Mouse (Mus musculus) embryo, embryonic 11 days (tissue): Measurements from ENCODE around the gene Slc5a5.
A peak's percentile ranks its signal among the peaks of the same experiment; 100 is the strongest.

Experiments used
- DNase-seq: peaks from one replicate; pipeline ENCODE4 v3.0.0-alpha.2; 2015

Gene Slc5a5

DNA sequence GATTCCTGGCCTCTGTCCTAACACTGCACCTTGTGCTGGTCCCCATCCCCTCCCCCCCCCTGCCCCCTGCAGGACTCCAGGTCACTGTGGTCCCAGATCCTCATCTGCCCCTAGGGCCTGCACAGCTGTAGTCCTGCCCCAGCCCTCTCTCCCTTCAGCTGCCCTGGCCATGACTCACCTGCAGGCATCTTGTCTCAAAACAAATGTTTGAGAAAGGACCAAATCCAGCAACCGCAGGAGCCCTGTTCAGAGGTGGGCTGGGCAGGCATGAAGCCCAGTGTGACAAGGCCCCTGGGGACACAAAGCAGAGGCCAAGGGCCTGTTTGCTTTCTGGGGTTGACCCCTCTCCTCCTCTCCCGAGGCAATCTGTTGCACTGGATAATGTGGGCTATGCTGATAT lies 14.4 kb downstream of the Slc5a5 start:
- no peak for DNase-seq

- DNase-seq: no peak
Observed at GRCm38 (mm10) chr8:70876382-70876781, 16.2 kb downstream of the Slc5a5 start.

- no peak for DNase-seq
Observed at GRCm38 (mm10) chr8:70874441-70874840, 18.1 kb downstream of the Slc5a5 start.

- DNase-seq: peak; percentile 96
Observed at GRCm38 (mm10) chr8:70873364-70873985, 19.1 kb downstream of the Slc5a5 start, which contains the start of gene Ccdc124. Ccdc124 (minus strand) TSS chr8:70873935.

GRCm38 (mm10) chr8:70872643-70873363 lies 19.8 kb downstream of the Slc5a5 start:
- no peak for DNase-seq

DNA sequence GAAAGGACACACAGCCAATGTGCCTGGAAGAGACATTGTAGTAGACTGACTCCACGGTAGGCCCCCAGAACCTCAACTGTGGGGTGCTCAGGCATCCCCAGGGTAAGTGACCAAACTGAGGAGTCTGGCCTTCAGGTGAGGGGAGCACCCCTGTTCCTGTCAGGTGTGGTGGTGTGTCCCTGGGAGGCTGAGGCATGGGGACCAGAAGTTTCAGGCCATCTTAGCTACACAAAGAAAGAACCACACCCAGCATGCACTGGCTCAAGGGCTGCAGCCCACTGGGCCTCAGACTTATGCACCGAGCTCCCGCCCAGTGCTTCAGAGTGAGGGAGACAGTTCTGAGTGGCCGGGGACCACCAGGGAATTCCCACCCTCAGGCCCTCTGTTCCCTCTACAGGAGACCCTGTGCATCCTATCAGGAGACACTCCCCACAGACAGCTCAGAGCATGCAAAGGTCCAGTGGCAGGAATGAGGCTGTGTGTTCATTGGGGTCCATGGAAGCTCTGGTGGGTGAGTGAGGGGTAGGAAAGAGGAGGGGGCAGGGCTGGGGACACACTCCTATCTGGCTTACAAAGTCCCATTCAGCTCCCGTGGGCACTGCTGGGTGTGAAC lies 21.3 kb downstream of the Slc5a5 start:
- no peak for DNase-seq

GRCm38 (mm10) chr8:70869601-70870041 lies 22.9 kb downstream of the Slc5a5 start:
- peak; percentile 86 for DNase-seq

GRCm38 (mm10) chr8:70869199-70869571 lies 23.4 kb downstream of the Slc5a5 start:
- no peak for DNase-seq

- peak; percentile 82 for DNase-seq
Observed at GRCm38 (mm10) chr8:70868559-70869198, 23.9 kb downstream of the Slc5a5 start.

GRCm38 (mm10) chr8:70866566-70866965 lies 26.0 kb downstream of the Slc5a5 start:
- DNase-seq: no peak

DNA sequence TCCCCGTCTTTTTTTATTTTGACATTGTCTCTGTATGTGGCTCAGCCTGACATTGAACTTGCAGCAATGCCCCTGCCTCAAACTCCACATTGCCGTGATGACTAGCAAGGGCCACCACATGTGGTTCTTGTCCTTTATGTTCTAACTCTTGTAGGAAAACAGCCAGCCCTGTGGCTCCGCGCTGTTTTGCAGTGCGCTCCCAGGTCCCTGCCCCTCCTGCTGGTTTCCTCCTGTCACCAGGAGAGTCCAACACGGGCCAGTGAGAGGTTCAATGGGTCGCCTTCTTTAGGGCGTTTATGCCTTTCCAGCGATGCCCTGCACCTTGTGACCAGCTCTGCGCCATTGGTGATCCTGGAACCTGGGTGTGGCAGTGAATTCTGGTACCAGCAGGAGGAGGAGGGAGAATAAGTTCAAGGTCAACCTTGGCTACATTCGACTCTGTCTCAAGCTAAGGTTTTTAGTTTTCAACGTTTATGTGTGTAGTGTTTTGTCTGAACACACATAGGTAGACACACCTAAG lies 26.5 kb downstream of the Slc5a5 start:
- DNase-seq: no peak

DNA sequence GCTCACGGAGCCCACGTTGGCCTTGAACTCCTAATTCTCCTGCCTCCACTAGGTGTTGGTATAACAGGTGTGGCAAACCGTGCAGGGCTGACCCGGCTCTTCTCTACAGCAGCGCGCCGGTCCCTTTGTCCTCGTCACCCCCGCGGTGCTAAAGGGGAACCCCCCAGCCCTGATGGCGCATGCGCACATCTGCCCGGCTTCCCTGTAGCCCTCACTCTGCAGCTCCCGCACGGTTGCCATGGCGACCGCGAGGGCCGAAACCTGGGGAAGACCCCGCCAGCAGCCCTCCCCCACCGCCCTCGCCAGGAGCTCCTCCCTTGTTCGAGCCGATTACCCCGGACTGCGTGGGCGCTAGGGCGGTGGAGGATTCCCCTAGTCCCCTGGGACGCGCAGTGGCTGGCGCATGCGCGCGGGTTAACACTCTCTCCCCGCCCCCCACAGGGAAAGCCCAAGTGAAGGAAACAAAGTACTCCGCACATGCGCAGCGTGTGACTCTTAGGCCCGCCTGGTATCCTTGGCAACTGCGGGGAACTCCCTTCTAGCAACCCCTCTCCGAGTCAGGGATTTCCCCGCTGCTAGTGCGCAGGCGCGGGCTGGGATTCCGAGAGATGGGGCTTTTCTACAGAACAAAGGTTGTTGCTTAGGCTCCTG lies 27.1 kb downstream of the Slc5a5 start:
- DNase-seq: peak; percentile 100

DNA sequence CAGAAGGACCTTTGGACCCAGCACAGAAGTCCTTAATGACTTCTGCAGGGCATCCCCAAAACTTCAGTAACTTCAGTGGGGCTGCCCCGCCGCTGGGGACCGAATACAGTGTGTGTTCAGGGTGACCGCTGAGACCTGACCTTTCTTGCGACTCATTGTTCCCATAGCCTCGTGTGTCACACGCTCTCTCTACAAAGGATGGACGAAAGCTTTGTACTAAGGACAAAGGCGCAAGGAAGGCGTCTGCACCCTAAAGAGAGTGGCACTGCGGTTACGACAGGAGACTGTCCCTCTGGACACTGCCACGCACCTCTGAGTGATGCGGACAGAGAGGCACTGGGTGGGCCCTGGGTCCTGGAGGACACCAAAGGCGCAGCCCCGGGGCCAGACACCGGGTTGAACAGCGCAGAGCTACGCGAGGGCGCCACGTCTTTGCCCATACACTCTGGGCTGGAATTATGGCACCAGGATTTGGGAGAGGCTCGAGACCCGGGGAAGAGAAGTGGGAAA lies 27.8 kb downstream of the Slc5a5 start:
- peak; percentile 72 for DNase-seq

DNA sequence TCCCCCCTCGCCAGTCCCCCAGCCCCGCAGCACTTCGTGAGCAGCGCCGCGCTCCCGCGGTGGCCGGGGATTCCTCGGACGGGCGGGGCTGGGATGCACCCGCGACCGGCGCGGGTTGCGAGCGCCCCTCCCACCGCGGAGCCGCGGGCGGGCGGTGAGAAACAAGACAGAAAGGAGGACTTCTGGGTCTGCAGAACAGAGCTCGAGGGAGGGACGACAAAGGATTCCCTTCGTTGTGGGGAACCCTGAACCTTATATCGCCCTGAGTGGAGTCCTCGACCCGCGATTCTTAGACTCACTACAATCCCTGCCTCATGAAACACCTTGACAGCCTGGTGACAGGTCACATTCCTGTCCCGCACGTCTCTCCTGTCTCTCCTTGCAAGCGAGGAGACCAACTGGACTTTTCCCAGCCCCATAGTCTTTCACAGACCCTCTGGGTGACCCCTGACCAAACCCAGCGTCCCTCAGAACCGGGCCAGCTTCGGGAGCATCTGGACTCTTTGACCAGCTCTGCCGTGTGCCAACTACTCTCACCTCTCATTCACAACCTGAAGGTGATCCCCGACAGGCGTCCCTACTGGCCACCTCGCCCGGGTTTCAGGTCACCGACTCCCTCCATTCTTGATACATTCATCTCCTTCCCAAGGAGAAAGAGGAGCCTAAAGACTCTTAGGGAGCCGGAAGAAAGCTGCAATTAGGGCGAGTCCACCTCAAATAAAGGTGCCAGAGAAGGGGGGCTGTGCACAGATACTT lies 28.4 kb downstream of the Slc5a5 start:
- peak; percentile 74 for DNase-seq

- DNase-seq: peak; percentile 74
Observed at GRCm38 (mm10) chr8:70862824-70863641, 29.5 kb downstream of the Slc5a5 start, which contains the start of gene Kcnn1. Kcnn1 (minus strand) TSS chr8:70863258.

DNA sequence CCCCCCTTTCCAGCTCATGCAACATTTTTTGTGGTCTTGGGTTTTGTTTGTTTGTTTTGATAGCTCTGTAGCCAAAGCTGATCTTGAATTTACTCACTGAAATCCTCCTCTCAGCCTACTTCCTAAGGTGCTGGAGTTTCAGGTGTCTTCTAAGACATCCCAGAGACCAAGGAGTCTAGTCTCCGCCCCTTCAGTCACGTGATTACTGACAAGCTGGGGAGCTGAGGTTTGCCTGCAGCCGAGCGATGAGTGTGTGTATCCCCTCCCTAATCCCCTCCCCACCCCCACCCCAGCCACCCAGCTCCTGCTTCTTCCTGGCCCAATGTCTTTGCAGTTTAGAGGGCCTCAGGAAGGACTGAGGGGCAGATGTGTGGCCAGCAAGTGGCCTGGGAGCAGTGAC lies 35.0 kb downstream of the Slc5a5 start:
- DNase-seq: peak; percentile 54

DNA sequence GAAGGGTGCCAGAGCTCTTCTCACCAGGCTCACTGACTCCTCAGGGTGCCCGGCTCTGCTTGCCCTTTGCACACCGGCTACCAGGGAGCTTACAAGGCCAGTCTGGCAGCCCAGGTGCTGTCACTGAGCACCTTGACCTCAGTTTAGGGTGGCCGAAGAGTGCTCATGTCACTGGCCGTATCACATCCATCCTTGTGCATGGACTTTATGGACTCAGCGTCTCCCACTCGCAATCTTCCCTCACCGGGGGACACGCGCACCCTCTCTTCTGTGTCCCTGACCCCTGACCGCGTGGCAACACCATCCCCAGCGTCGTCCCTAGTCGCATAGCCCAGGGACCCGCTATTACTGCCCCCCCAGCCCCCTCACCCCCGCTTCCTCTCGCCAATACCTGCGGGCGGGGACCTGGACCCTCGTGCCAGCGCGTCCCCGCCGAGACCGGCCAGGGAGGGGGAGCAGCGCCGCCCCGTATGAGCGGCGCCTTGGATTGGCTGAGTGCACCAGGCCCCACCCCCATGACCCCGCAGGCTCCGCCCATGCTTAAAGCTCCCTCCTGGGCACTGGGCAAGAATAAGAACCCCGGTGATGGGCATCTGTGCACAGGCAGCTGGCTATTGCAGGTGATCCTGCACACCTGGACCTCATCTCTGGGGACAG lies 35.9 kb downstream of the Slc5a5 start:
- DNase-seq: peak; percentile 86

DNA sequence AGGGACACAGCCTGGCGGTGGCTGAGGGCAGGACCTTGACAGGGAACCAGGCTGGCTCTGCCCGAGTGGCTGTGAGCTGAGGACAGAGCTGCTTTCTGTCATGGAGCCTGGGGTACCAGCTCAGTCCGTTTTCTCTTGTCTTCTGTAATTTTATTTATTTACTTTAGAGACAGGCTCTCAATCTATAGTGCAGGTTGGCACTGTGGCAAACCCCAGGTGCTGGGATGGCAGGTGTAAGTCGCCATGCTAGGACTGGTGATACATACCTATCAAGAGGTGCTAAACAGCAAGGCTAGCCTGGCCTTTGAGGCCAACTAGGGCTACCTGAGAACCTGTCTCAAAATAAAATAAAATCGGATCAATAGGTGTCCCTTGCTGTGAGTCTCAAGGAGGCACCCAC lies 36.5 kb downstream of the Slc5a5 start:
- no peak for DNase-seq

DNA sequence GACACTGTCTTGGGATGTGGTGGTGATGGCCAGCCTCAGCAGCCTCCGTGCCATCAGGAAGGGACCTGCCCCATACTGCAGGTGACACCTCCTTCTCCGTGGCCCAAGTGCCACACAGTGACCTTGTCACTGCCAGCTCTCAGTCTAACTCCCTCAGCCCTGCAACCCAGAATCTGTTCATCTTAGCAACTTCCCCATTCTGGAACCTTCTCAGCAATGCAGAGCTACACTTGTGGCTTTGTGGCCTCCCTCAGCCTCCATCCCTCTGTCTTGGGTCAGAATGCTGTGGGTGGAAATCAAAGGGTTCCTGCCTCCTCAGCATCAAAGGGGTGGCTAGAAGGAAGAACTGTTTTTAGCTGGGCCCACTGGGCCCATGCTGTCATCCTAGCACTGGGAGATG lies 38.7 kb downstream of the Slc5a5 start:
- DNase-seq: no peak

DNA sequence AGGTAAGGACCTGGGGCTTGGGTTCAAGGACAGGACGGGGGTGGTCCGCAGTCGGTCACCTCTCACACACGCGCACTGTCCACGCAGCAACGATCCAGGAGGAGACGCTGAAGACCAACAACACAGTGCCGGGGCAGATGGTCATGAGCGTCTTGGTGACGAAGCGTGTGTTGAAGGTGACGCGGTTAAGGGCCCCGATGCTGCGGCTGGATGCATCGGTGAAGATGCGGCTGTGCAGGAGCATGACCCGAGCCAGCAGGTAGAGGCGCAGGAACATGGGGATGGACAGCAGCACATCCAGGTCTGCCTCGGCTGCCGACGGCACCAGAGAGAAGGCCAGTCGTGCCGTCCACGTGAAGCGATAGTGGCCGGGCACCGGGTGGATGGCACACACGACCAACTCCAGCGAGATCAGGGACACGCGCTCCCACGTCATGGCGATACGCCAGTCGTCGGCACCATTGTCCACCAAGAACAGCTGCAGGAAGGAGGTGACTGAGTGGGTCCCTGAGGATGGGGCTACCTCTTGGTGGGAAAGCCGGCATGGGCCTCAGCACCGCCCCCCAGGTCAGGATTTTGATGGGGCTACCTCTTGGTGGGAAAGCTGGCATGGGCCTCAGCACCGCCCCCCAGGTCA lies 39.8 kb downstream of the Slc5a5 start:
- no peak for DNase-seq
